Mouse (Mus musculus): ENCODE measurements around the gene Clint1.

DNA sequence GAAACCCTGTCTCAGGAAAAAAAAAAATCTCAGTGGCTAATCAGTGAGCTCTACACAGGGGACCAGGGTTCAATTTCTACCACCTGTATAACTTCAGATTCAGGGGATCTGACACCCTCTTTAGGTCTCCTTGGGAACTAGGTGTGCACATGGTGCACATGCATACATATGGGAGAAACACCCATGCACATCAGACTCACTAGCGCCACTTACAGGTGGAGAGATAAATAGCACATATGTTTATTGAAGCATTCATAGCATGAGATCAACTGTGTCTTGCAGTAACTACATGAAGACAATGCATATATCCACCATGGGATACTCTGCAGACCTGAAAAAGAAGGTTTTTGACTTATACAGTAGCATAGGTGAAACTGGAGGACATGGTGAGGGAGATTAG, 21.8 kb downstream of the Clint1 start:
- TF ChIP-seq CTCF (IDR thresholded peaks at IDR 0.05; ENCODE audit: borderline replicate concordance, insufficient read depth, low read length): no peak
- TF ChIP-seq POLR2A (IDR thresholded peaks at IDR 0.05; ENCODE audit: low read depth, low read length): no peak
